In the genomic region with DNA sequence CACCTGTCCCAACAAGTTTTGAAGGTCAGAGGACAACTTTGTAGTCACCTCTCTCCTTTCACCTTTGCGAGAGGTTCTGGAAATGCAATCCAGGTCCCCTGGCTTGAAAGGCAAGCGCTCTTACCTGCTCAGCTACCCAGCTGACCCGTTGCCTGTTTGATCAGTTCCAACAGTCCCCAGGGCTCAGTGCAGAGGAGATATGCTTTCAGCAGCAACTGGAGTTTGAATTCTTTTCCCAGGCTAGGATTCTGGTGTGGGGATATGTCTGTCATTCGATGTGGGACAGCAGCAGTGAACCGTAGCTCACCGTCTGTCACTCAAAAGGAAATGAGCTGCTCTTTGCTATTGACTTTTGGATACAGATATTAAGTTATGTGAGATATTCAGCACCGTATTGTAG, we compare ENCODE assay signal across 22 mouse cellular contexts. TPM values are rescaled to one million over a fixed set of nuclear protein-coding genes. Genes with fewer than 3 reads are reported as not detected.
DNase-seq lines count a peak whose midpoint lies in the region; ATAC-seq lines count a peak whose summit lies in the region.
"Had no signal": no experiment of that assay in that cellular context is flagged by ENCODE, and none has a peak within 500 bp of the region (broad histone marks: within the 10 kb centered on the region; RNA-seq: fewer than 3 reads in every experiment).

No protein-coding gene starts in this region.

- H3K9ac ChIP-seq in embryonic facial prominence, embryonic 11.5 days (replicated peaks; ENCODE audit: low read length), result no peak overlapping the region
- H3K9ac ChIP-seq in heart, embryonic 13.5 days, result no peak overlapping the region
- H3K9ac ChIP-seq: forebrain, embryonic 12.5 days; hindbrain, embryonic 13.5 days; midbrain, embryonic 12.5 days; neural tube, embryonic 15.5 days; stomach, embryonic 15.5 days had no signal

- H3K9me3 ChIP-seq in embryonic facial prominence, embryonic 11.5 days (replicated peaks; ENCODE audit: control insufficient read depth, low read length), result no peaks in the 10 kb centered on the region
- no peaks in the 10 kb centered on the region for H3K9me3 ChIP-seq in embryonic facial prominence, embryonic 10.5 days
- no peaks in the 10 kb centered on the region for H3K9me3 ChIP-seq in heart, embryonic 13.5 days
- no peaks in the 10 kb centered on the region for H3K9me3 ChIP-seq in megakaryocyte, embryonic 14.5 days
- H3K9me3 ChIP-seq: forebrain, embryonic 12.5 days; hindbrain, embryonic 13.5 days; limb, embryonic 10.5 days; midbrain, embryonic 12.5 days; neural tube, embryonic 15.5 days; stomach, embryonic 15.5 days had no signal

- no peak overlapping the region for H3K4me3 ChIP-seq in embryonic facial prominence, embryonic 11.5 days (ENCODE audit: low read depth, low read length)
- H3K4me3 ChIP-seq in embryonic facial prominence, embryonic 10.5 days, result no peak overlapping the region
- no peak overlapping the region for H3K4me3 ChIP-seq in heart, embryonic 13.5 days
- peak overlapping the region; percentile 7 for H3K4me3 ChIP-seq in megakaryocyte, embryonic 14.5 days (replicated peaks)
- H3K4me3 ChIP-seq: forebrain, embryonic 12.5 days; hindbrain, embryonic 13.5 days; limb, embryonic 10.5 days; midbrain, embryonic 12.5 days; neural tube, embryonic 15.5 days; stomach, embryonic 15.5 days had no signal

- peak; percentile 9 for DNase-seq in embryonic facial prominence, embryonic 11.5 days (ENCODE audit: low spot score)
- DNase-seq in embryonic facial prominence, embryonic 10.5 days (ENCODE audit: low spot score), result no peak
- no peak for DNase-seq in heart, adult 9 months (ENCODE audit: low spot score in 2 of 2)
- no peak for DNase-seq in layer of hippocampus, postnatal 25 days (ENCODE audit: extremely low spot score in 1 of 2, low spot score in 1 of 2)
- no peak for DNase-seq in cerebellum, adult 11 months
- DNase-seq: adrenal gland, adult 8-10 months; cerebellum, adult 9-10 months; kidney, adult 8-10 months; kidney, postnatal 14 days; lung, adult 18-20 months; lung, postnatal 10 days; right cerebral cortex, adult 18-20 months had no signal

- no peaks in the 10 kb centered on the region for H3K4me1 ChIP-seq in embryonic facial prominence, embryonic 11.5 days (ENCODE audit: control insufficient read depth, insufficient read depth, low read length)
- peaks cover 50% of the 10 kb centered on the region for H3K4me1 ChIP-seq in embryonic facial prominence, embryonic 10.5 days
- peaks cover 46% of the 10 kb centered on the region for H3K4me1 ChIP-seq in heart, embryonic 13.5 days
- peaks cover 44% of the 10 kb centered on the region for H3K4me1 ChIP-seq in megakaryocyte, embryonic 14.5 days

- H3K27ac ChIP-seq in embryonic facial prominence, embryonic 11.5 days (replicated peaks; ENCODE audit: low read depth, low read length), result no peak overlapping the region
- no peak overlapping the region for H3K27ac ChIP-seq in embryonic facial prominence, embryonic 10.5 days (replicated peaks)
- no peak overlapping the region for H3K27ac ChIP-seq in heart, embryonic 13.5 days (replicated peaks)
- H3K27ac ChIP-seq: forebrain, embryonic 12.5 days; hindbrain, embryonic 13.5 days; limb, embryonic 10.5 days; midbrain, embryonic 12.5 days; neural tube, embryonic 15.5 days; stomach, embryonic 15.5 days had no signal

- WGBS in embryonic facial prominence, embryonic 11.5 days, result 55% methylated on average over 7 of the region's 7 CpGs
- 60% methylated on average over 7 of the region's 7 CpGs for WGBS in embryonic facial prominence, embryonic 10.5 days
- WGBS in heart, embryonic 13.5 days, result 54% methylated on average over 7 of the region's 7 CpGs

- H3K27me3 ChIP-seq in embryonic facial prominence, embryonic 11.5 days (ENCODE audit: control insufficient read depth, insufficient read depth, low read length), result no peaks in the 10 kb centered on the region
- no peaks in the 10 kb centered on the region for H3K27me3 ChIP-seq in embryonic facial prominence, embryonic 10.5 days (replicated peaks; ENCODE audit: low read depth, poor library complexity, severe bottlenecking)
- H3K27me3 ChIP-seq in heart, embryonic 13.5 days (replicated peaks), result no peaks in the 10 kb centered on the region
- no peaks in the 10 kb centered on the region for H3K27me3 ChIP-seq in megakaryocyte, embryonic 14.5 days (replicated peaks)
- H3K27me3 ChIP-seq: forebrain, embryonic 12.5 days; hindbrain, embryonic 13.5 days; midbrain, embryonic 12.5 days; neural tube, embryonic 15.5 days; stomach, embryonic 15.5 days had no signal

- no peak for ATAC-seq in embryonic facial prominence, embryonic 11.5 days (replicated peaks; ENCODE audit: insufficient number of reproducible peaks, low FRiP score, low TSS enrichment, low read depth)
- ATAC-seq in heart, embryonic 13.5 days (ENCODE audit: extremely low read depth, insufficient number of reproducible peaks, low FRiP score, low TSS enrichment), result no peak
- no peak for ATAC-seq in megakaryocyte, adult 5-6 weeks (ENCODE audit: poor library complexity, severe bottlenecking)
- ATAC-seq: activated CD4-positive, CD25-positive, alpha-beta regulatory T cell, adult 4 months had no signal

- no peaks in the 10 kb centered on the region for H3K36me3 ChIP-seq in embryonic facial prominence, embryonic 11.5 days (replicated peaks; ENCODE audit: control insufficient read depth, insufficient read depth, low read depth, low read length)
- H3K36me3 ChIP-seq in embryonic facial prominence, embryonic 10.5 days (replicated peaks), result no peaks in the 10 kb centered on the region
- no peaks in the 10 kb centered on the region for H3K36me3 ChIP-seq in heart, embryonic 13.5 days
- H3K36me3 ChIP-seq in megakaryocyte, embryonic 14.5 days (replicated peaks; ENCODE audit: low read length), result peaks cover 6% of the 10 kb centered on the region
- H3K36me3 ChIP-seq: forebrain, embryonic 12.5 days; hindbrain, embryonic 13.5 days; limb, embryonic 10.5 days; midbrain, embryonic 12.5 days; neural tube, embryonic 15.5 days; stomach, embryonic 15.5 days had no signal

- H3K4me2 ChIP-seq in embryonic facial prominence, embryonic 11.5 days (ENCODE audit: low read depth, low read length), result no peak overlapping the region
- H3K4me2 ChIP-seq in heart, embryonic 13.5 days, result 0 out of 2 replicates have a peak overlapping the region, but pooled peaks have one; percentile 7
- H3K4me2 ChIP-seq: forebrain, embryonic 12.5 days; hindbrain, embryonic 13.5 days; midbrain, embryonic 12.5 days; neural tube, embryonic 15.5 days; stomach, embryonic 15.5 days had no signal

RNA-seq across cellular contexts. Expression of a gene that starts 4.4 kb away (rescaled TPM):
- 26.7 and 29.8 TPM in 2 replicates for polyA plus RNA-seq in embryonic facial prominence, embryonic 11.5 days (2014; fragmentation: Nextera tagmentation; extraction: Ambion mirVana)
- polyA plus RNA-seq in embryonic facial prominence, embryonic 10.5 days (2016; fragmentation: Nextera tagmentation; extraction: Ambion mirVana), result 20.4 and 21.7 TPM in 2 replicates
- polyA plus RNA-seq in heart, embryonic 13.5 days (2015; fragmentation: Nextera tagmentation; extraction: Ambion mirVana), result 17.6 and 19.4 TPM in 2 replicates
- 2.1 and 9.6 TPM in 2 replicates for polyA plus RNA-seq in megakaryocyte, embryonic 14.5 days (2012; ENCODE audit: insufficient read depth, low replicate concordance)
- total RNA-seq in megakaryocyte, adult 5-6 weeks (2015), result 147 and 155 TPM in 2 replicates
- 160 and 174 TPM in 2 replicates for total RNA-seq in megakaryocyte, adult 5-6 weeks (2017)
- total RNA-seq in layer of hippocampus, postnatal 25 days (2021), result 10 to 100 TPM; 34.0 to 34.6 TPM
